Mouse (Mus musculus) CH12.LX (cell line): ENCODE measurements around the gene Hoxc4. TPM values are rescaled to one million over a fixed set of nuclear protein-coding genes. Genes with fewer than 3 reads are reported as not detected.

Source experiments
- DNase-seq: peaks from one replicate; pipeline ENCODE4 v3.0.0-alpha.2; 2013; ENCODE audit errors: extremely low read depth
- H3K27ac ChIP-seq: 2 replicates; pipeline ENCODE4 v1.5.1; 2012; ENCODE audit warnings: low read depth, mild to moderate bottlenecking, control low read depth, moderate library complexity; ENCODE audit not compliant: insufficient read depth
- H3K27me3 ChIP-seq: replicated peaks from 2 replicates; pipeline ENCODE3; 2012; ENCODE audit warnings: inconsistent platforms
- H3K36me3 ChIP-seq, 2 experiments: replicated peaks in 1 of 2; 2 replicates each; pipeline versions ENCODE3 to v1.6.1; 2012; ENCODE audit warnings: inconsistent platforms in 1 of 2, low read length in 1 of 2, mild to moderate bottlenecking in 1 of 2, mixed read lengths in 1 of 2, moderate library complexity in 1 of 2; ENCODE audit not compliant: control insufficient read depth in 1 of 2, insufficient read depth in 1 of 2
- H3K4me1 ChIP-seq, 2 experiments: 2 replicates each; pipeline ENCODE4 v1.6.1; 2012; ENCODE audit warnings: inconsistent platforms in 1 of 2, moderate library complexity in 1 of 2; ENCODE audit not compliant: insufficient read depth in 2 of 2, control insufficient read depth in 1 of 2
- H3K4me2 ChIP-seq: 2 replicates; pipeline ENCODE4 v1.6.1; 2012; ENCODE audit warnings: low read depth, mild to moderate bottlenecking, control low read depth; ENCODE audit not compliant: poor library complexity, insufficient read depth, severe bottlenecking
- H3K4me3 ChIP-seq, 3 experiments: fragments of 150-350 bp in 1 of 3; sonication (generic) in 1 of 3; replicated peaks in 1 of 3; 2 replicates each; pipeline versions ENCODE3 to v1.5.1; 2011 to 2012; ENCODE audit warnings: low read depth in 2 of 3, low read length in 2 of 3, mild to moderate bottlenecking in 2 of 3, moderate library complexity in 2 of 3, control low read depth in 1 of 3, improper control_type of control experiment in 1 of 3, inconsistent platforms in 1 of 3, mixed read lengths in 1 of 3; ENCODE audit not compliant: poor library complexity in 1 of 3
- H3K79me2 ChIP-seq: replicated peaks from 2 replicates; pipeline ENCODE4 v1.6.1; 2012; ENCODE audit warnings: mild to moderate bottlenecking, moderate library complexity; ENCODE audit not compliant: control insufficient read depth, poor library complexity, insufficient read depth, severe bottlenecking; ENCODE audit errors: extremely low read depth
- H3K9ac ChIP-seq: 2 replicates; pipeline ENCODE4 v1.6.1; 2012; ENCODE audit warnings: low read depth, mild to moderate bottlenecking, control low read depth, moderate library complexity; ENCODE audit not compliant: insufficient read depth
- H3K9me3 ChIP-seq: replicated peaks from 2 replicates; pipeline ENCODE3; 2012; ENCODE audit warnings: low read length, inconsistent platforms, mixed read lengths
- BHLHE40 ChIP-seq: IDR thresholded peaks from 2 replicates; pipeline ENCODE4 v1.6.1; 2011; ENCODE audit warnings: mild to moderate bottlenecking, low read depth, low read length, improper control_type of control experiment
- CHD1 ChIP-seq: IDR thresholded peaks from 2 replicates; pipeline ENCODE4 v1.6.1; 2012; ENCODE audit warnings: low read depth, low read length, improper control_type of control experiment, inconsistent platforms
- CHD2 ChIP-seq: IDR thresholded peaks from 2 replicates; pipeline ENCODE4 v1.6.1; 2011; ENCODE audit warnings: low read length, improper control_type of control experiment
- CTCF ChIP-seq, 2 experiments: IDR thresholded peaks in 1 of 2; conservative IDR thresholded peaks in 1 of 2; 2 replicates each; pipeline ENCODE4 v1.5.1; 2011 to 2012; ENCODE audit warnings: low read depth in 2 of 2, low read length in 2 of 2, improper control_type of control experiment in 1 of 2, inconsistent platforms in 1 of 2, mild to moderate bottlenecking in 1 of 2, moderate library complexity in 1 of 2
- E2F4 ChIP-seq: IDR thresholded peaks from 2 replicates; pipeline ENCODE4 v1.6.1; 2011; ENCODE audit warnings: low read depth, low read length, improper control_type of control experiment; ENCODE audit not compliant: insufficient replicate concordance
- ELF1 ChIP-seq: IDR thresholded peaks from 2 replicates; pipeline ENCODE4 v1.6.1; 2014; ENCODE audit warnings: low read depth, mild to moderate bottlenecking, inconsistent platforms, low read length, improper control_type of control experiment
- HCFC1 ChIP-seq: IDR thresholded peaks from 2 replicates; pipeline ENCODE4 v1.6.1; 2012; ENCODE audit warnings: low read depth, mild to moderate bottlenecking, inconsistent platforms, low read length, improper control_type of control experiment
- IRF4 ChIP-seq: IDR thresholded peaks from 2 replicates; pipeline ENCODE4 v1.6.1; 2014; ENCODE audit warnings: low read depth, mild to moderate bottlenecking, inconsistent platforms, low read length, improper control_type of control experiment
- JUN ChIP-seq: IDR thresholded peaks from 2 replicates; pipeline ENCODE4 v1.6.1; 2011; ENCODE audit warnings: low read depth, mild to moderate bottlenecking, low read length, improper control_type of control experiment, moderate library complexity; ENCODE audit not compliant: insufficient read depth
- KAT2A ChIP-seq: IDR thresholded peaks from 2 replicates; pipeline ENCODE4 v1.6.1; 2012; ENCODE audit warnings: low read length, improper control_type of control experiment, inconsistent platforms; ENCODE audit not compliant: insufficient replicate concordance
- MAFK ChIP-seq: IDR thresholded peaks from 2 replicates; pipeline ENCODE4 v1.6.1; 2011; ENCODE audit warnings: low read length, improper control_type of control experiment; ENCODE audit not compliant: insufficient replicate concordance
- MAX ChIP-seq: IDR thresholded peaks from 2 replicates; pipeline ENCODE4 v1.6.1; 2011; ENCODE audit warnings: low read length, improper control_type of control experiment
- MAZ ChIP-seq: IDR thresholded peaks from 2 replicates; pipeline ENCODE4 v1.6.1; 2012; ENCODE audit warnings: low read depth, mild to moderate bottlenecking, inconsistent platforms, low read length, improper control_type of control experiment, moderate library complexity
- MEF2A ChIP-seq: IDR thresholded peaks from 2 replicates; pipeline ENCODE4 v1.6.1; 2014; ENCODE audit warnings: low read depth, mild to moderate bottlenecking, inconsistent platforms, low read length, improper control_type of control experiment, borderline replicate concordance
- MXI1 ChIP-seq: IDR thresholded peaks from 2 replicates; pipeline ENCODE4 v1.6.1; 2011; ENCODE audit warnings: mild to moderate bottlenecking, low read depth, low read length, improper control_type of control experiment
- MYC ChIP-seq: IDR thresholded peaks from 2 replicates; pipeline ENCODE4 v1.6.1; 2011; ENCODE audit warnings: low read depth, mild to moderate bottlenecking, improper control_type of control experiment, low read length
- NRF1 ChIP-seq: IDR thresholded peaks from 2 replicates; pipeline ENCODE4 v1.6.1; 2014; ENCODE audit warnings: low read depth, mild to moderate bottlenecking, inconsistent platforms, low read length, improper control_type of control experiment, moderate library complexity
- PAX5 ChIP-seq: IDR thresholded peaks from 2 replicates; pipeline ENCODE4 v1.6.1; 2012; ENCODE audit warnings: low read length, inconsistent platforms, mixed read lengths
- POLR2A ChIP-seq: IDR thresholded peaks from 2 replicates; pipeline ENCODE4 v1.6.1; 2011; ENCODE audit warnings: low read depth, mild to moderate bottlenecking, improper control_type of control experiment, low read length
- RAD21 ChIP-seq: IDR thresholded peaks from 2 replicates; pipeline ENCODE4 v1.6.1; 2011; ENCODE audit warnings: low read depth, mild to moderate bottlenecking, low read length, improper control_type of control experiment, moderate library complexity
- RCOR1 ChIP-seq: conservative IDR thresholded peaks from 2 replicates; pipeline ENCODE4 v1.6.1; 2012; ENCODE audit warnings: low read depth, mild to moderate bottlenecking, inconsistent platforms, low read length, improper control_type of control experiment
- SMC3 ChIP-seq: IDR thresholded peaks from 2 replicates; pipeline ENCODE4 v1.6.1; 2011; ENCODE audit warnings: low read depth, low read length, improper control_type of control experiment
- USF1 ChIP-seq: IDR thresholded peaks from 2 replicates; pipeline ENCODE4 v1.6.1; 2014; ENCODE audit warnings: low read depth, mild to moderate bottlenecking, inconsistent platforms, low read length, improper control_type of control experiment
- ZC3H11A ChIP-seq: IDR thresholded peaks from 2 replicates; pipeline ENCODE4 v1.6.1; 2012; ENCODE audit warnings: low read depth, mild to moderate bottlenecking, inconsistent platforms, low read length, improper control_type of control experiment
- ZKSCAN1 ChIP-seq: IDR thresholded peaks from 2 replicates; pipeline ENCODE4 v1.6.1; 2012; ENCODE audit warnings: low read depth, inconsistent platforms, low read length, improper control_type of control experiment, borderline replicate concordance
- dilution Hi-C: fragments of 300-500 bp; cut with MboI; formaldehyde crosslinking; loops from 2 replicates; pipeline ENCODE4 v1.14.3; 2020; ENCODE audit warnings: low sequenced_read_pairs; ENCODE audit not compliant: extremely low pct_unique_long_range_greater_than_20kb, extremely low pct_ligation_motif_present
- in situ Hi-C: fragments of 300-500 bp; cut with MboI; formaldehyde crosslinking; loops from 3 replicates; pipeline ENCODE4 v1.14.3; 2019; ENCODE audit warnings: low sequenced_read_pairs, low pct_ligation_motif_present, low pct_unique_long_range_greater_than_20kb, mixed read lengths
- polyA plus RNA-seq: library from polyadenylated mRNA; unstranded; fragments of >175 nt; gene quantifications from 2 replicates; pipeline ENCODE4 v1.2.1, GENCODE M21; 2012; ENCODE audit warnings: low read depth; ENCODE audit not compliant: insufficient read length
- total RNA-seq, 2 experiments: library from RNA; depleted of rRNA; stranded (reverse); fragments of 300-350 nt in 1 of 2; fragments of >200 nt in 1 of 2; gene quantifications; 2 replicates each; pipeline ENCODE4 v1.2.3; 2012 to 2014

Gene Hoxc4
- total and polyA plus RNA-seq, 3 experiments: 5.7 to 31.7 (median 8.6) TPM

DNA sequence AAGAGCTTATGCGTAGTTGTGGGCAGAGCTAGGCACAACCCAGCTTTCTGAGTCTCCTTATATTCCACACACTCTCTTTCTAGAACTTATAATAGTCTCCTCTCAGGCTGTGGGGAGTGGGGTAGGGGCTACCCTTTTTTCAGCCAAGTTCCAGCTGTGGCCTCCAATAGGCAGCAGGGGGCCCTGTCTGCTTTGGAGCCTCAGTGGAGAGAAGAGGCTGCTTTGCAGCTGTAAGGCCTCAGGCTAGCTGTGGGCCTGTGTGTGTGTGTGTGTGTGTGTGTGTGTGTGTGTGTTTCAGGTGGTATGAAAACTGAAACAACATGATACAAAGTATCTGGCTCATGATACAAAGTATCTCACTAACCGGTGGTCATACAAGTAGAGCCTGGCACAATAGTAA, 58.9 kb downstream of the Hoxc4 start:
- Histone ChIP-seq H3K27me3 (peaks cover 2% of the 10 kb centered on the region), H3K36me3 (no peaks in the 10 kb centered on the region), H3K4me3 (no peak overlapping the region), H3K4me1 (no peaks in the 10 kb centered on the region), H3K9ac (no peak overlapping the region), H3K4me2 (no peak overlapping the region), H3K9me3 (no peaks in the 10 kb centered on the region), H3K27ac (no peak overlapping the region), H3K79me2 (no peaks in the 10 kb centered on the region)
- TF ChIP-seq POLR2A: no peak
- peak; percentile 56 for TF ChIP-seq RAD21
- TF ChIP-seq MAFK: no peak
- TF ChIP-seq ZC3H11A: peak; percentile 41
- TF ChIP-seq CHD1: no peak
- TF ChIP-seq BHLHE40: no peak
- no peak for TF ChIP-seq ZKSCAN1
- no peak for TF ChIP-seq MAX
- no peak for TF ChIP-seq USF1
- no peak for TF ChIP-seq ELF1
- no peak for TF ChIP-seq MYC
- TF ChIP-seq SMC3: peak; percentile 84
- no peak for TF ChIP-seq MAZ
- peak in 1 of 2 experiments; percentile 71; a peak in 2 of 4 replicates for TF ChIP-seq CTCF (conservative IDR thresholded peaks at IDR 0.05 in 1 of 2, IDR thresholded peaks at IDR 0.05 in 1 of 2; ENCODE audit: low read depth in 2 of 2, low read length in 2 of 2)
- no peak for TF ChIP-seq JUN
- TF ChIP-seq NRF1: no peak
- TF ChIP-seq IRF4: 0 out of 2 replicates have a peak, but pooled peaks have one; percentile 43
- TF ChIP-seq HCFC1: no peak
- TF ChIP-seq CHD2: no peak
- no peak for TF ChIP-seq KAT2A
- TF ChIP-seq PAX5: no peak
- no peak for TF ChIP-seq E2F4
- in situ Hi-C loops (no loop called here), dilution Hi-C loops (no loop called here)
- peak; percentile 31 for DNase-seq

GRCm38 (mm10) chr15:103082622-103083021, 63.9 kb downstream of the Hoxc4 start:
- no peaks in the 10 kb centered on the region for H3K79me2 ChIP-seq
- TF ChIP-seq BHLHE40 (no peak), RCOR1 (no peak), MXI1 (no peak), MEF2A (no peak), PAX5 (no peak)
- TF ChIP-seq, all 38 proteins: peak for 0
- Histone ChIP-seq H3K4me3 (no peak overlapping the region), H3K4me1 (peaks cover 11 to 18% of the 10 kb centered on the region in 2 experiments), H3K9me3 (no peaks in the 10 kb centered on the region), H3K27me3 (peaks cover 9% of the 10 kb centered on the region), H3K36me3 (no peaks in the 10 kb centered on the region), H3K27ac (no peak overlapping the region), H3K4me2 (no peak overlapping the region), H3K9ac (no peak overlapping the region)
- dilution Hi-C loops: no loop called here
- DNase-seq: no peak
- in situ Hi-C loops: no loop called here
